Mouse (Mus musculus) small intestine, adult 2 months (tissue): ENCODE measurements around the gene Cenpt. TPM values are rescaled to one million over a fixed set of nuclear protein-coding genes. Genes with fewer than 3 reads are reported as not detected.
A peak's percentile ranks its signal among the peaks of the same experiment; 100 is the strongest.

Source experiments
- H3K27ac ChIP-seq: fragments of 200-500 bp; 2 replicates; pipeline ENCODE4 v1.5.1; 2012; ENCODE audit warnings: low read depth, low read length, control low read depth, inconsistent platforms; ENCODE audit not compliant: insufficient read depth
- H3K27me3 ChIP-seq: fragments of 200-500 bp; 2 replicates; pipeline ENCODE4 v1.6.1; 2012; ENCODE audit warnings: mild to moderate bottlenecking, moderate library complexity, low read length, inconsistent platforms; ENCODE audit not compliant: control insufficient read depth, insufficient read depth
- H3K36me3 ChIP-seq: fragments of 200-500 bp; 2 replicates; pipeline ENCODE4 v1.6.1; 2012; ENCODE audit warnings: mild to moderate bottlenecking, low read length, control low read depth, inconsistent platforms; ENCODE audit not compliant: control insufficient read depth, insufficient read depth
- H3K4me1 ChIP-seq: fragments of 200-500 bp; 2 replicates; pipeline ENCODE4 v1.6.1; 2012; ENCODE audit warnings: low read length, inconsistent platforms, mixed read lengths; ENCODE audit not compliant: control insufficient read depth, insufficient read depth, insufficient read length
- H3K4me3 ChIP-seq: fragments of 200-500 bp; 2 replicates; pipeline ENCODE4 v1.5.1; 2012; ENCODE audit warnings: low read depth, mild to moderate bottlenecking, control low read depth, inconsistent platforms, low read length, moderate library complexity
- CTCF ChIP-seq: fragments of 200-500 bp; IDR thresholded peaks from 2 replicates; pipeline ENCODE4 v1.5.1; 2012; ENCODE audit warnings: low read depth, mild to moderate bottlenecking, control low read depth, inconsistent platforms, low read length, moderate library complexity, mixed read lengths; ENCODE audit not compliant: insufficient replicate concordance, insufficient read length; ENCODE audit errors: extremely low read depth
- POLR2A ChIP-seq: fragments of 200-500 bp; IDR thresholded peaks from 2 replicates; pipeline ENCODE4 v1.6.1; 2012; ENCODE audit warnings: low read depth, mild to moderate bottlenecking, control low read depth, inconsistent platforms, low read length, moderate library complexity
- WGBS: fragments of 180-500 bp; shearing (Covaris S2); methylation state at CpG from one replicate; pipeline ENCODE4 v1.1.7; 2018; 5-methylcytosine and 5-hydroxymethylcytosine counted together
- polyA plus RNA-seq: library from polyadenylated mRNA; depleted of rRNA; stranded (reverse); fragments of >200 nt; gene quantifications from 2 replicates; pipeline ENCODE4 v1.2.3, GENCODE M21; 2012

Gene Cenpt
- polyA plus RNA-seq, 1 experiment = 9.7 TPM

GRCm38 (mm10) chr8:105859314-105859713 lies 6.2 kb upstream of the Cenpt start:
- 0 out of 2 replicates have a peak overlapping the region, but pooled peaks have one; percentile 90 for H3K27ac ChIP-seq
- no peak for TF ChIP-seq CTCF
- no peak for TF ChIP-seq POLR2A
- H3K4me3 ChIP-seq = no peak overlapping the region
- 65% methylated on average over 5 of the region's 5 CpGs for WGBS
- no peaks in the 10 kb centered on the region for H3K36me3 ChIP-seq
- no peaks in the 10 kb centered on the region for H3K27me3 ChIP-seq
- peaks cover 16% of the 10 kb centered on the region for H3K4me1 ChIP-seq

- TF ChIP-seq POLR2A = no peak
- no peak for TF ChIP-seq CTCF
- H3K36me3 ChIP-seq = no peaks in the 10 kb centered on the region
- H3K4me3 ChIP-seq = no peak overlapping the region
- 76% methylated on average over 5 of the region's 5 CpGs for WGBS
- peaks cover 16% of the 10 kb centered on the region for H3K4me1 ChIP-seq
- no peaks in the 10 kb centered on the region for H3K27me3 ChIP-seq
- no peak overlapping the region for H3K27ac ChIP-seq
Measured at GRCm38 (mm10) chr8:105858495-105858894, 5.4 kb upstream of the Cenpt start.

DNA sequence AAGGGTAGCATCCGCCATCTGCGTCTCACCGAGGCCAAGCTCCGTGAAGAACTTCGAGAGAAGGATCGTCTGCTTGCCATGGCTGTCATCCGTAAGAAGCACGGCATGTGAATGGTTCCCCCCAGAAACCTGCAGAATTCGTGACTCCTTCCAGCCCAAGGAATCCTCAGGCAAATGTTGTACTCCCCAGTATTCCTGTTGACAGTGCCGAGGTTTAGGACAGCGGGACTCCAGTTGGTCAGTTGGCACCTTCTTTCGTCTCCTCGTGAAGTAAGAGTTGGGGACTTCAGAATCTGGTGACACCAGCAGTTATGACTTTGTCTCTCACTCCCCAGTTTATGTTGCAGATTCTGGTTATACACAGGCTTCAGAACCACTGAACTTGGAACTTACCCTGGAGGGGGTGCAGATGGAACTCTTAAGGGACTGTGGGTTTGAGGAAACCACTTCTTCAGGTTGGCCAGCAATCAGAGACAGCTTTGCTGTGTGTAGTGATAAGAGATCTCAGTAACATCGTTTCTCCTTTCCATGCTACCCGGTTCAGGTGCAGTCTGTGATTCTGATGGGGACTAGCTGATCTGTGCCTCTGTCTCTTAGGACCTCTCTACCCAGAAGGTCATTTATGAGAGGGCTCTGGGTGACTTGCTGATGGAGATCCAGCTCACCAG lies 3.2 kb upstream of the Cenpt start:
- Histone ChIP-seq H3K4me3 (peak overlapping the region; percentile 78), H3K36me3 (no peaks in the 10 kb centered on the region), H3K27ac (no peak overlapping the region), H3K27me3 (no peaks in the 10 kb centered on the region), H3K4me1 (peaks cover 9% of the 10 kb centered on the region)
- 9% methylated on average over 15 of the region's 15 CpGs for WGBS
- TF ChIP-seq POLR2A (no peak), CTCF (no peak)

GRCm38 (mm10) chr8:105855248-105856167 lies 2.4 kb upstream of the Cenpt start:
- H3K4me3 ChIP-seq = peak overlapping the region; percentile 78
- H3K27me3 ChIP-seq = no peaks in the 10 kb centered on the region
- peak overlapping the region; percentile 42 for H3K27ac ChIP-seq
- under 1% methylated on average over 71 of the region's 71 CpGs for WGBS
- peaks cover 9% of the 10 kb centered on the region for H3K4me1 ChIP-seq
- TF ChIP-seq CTCF = no peak
- 0 out of 2 replicates have a peak, but pooled peaks have one; percentile 4 for TF ChIP-seq POLR2A
- no peaks in the 10 kb centered on the region for H3K36me3 ChIP-seq

DNA sequence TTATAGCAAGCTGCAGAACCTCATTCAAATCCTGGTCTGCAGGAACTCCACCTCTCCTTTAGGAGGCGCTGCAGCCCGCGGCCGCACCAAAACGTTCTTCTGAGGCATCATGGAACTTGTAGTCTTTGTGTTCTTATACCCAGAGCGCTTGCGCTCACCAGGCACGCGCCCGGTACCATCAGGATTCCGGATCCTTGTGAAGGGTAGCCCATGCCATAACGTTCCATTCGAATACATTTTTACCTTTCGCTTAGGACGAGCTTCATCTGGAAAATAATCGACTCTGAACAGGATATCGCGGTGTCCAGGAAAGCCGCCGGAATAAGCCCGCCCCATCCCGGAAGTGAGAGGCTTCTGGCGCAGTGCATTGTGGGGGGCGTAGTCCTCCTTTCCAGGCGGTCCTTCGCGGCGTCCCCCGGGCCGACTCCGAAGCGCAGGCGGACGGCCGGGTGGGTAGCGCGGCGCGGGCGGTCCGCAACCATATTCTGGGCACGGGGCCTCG lies 1.7 kb upstream of the Cenpt start, which contains the start of gene Thap11:
Thap11 (plus strand) TSS at position 418 of the 502 bp plus-strand sequence.
- TF ChIP-seq POLR2A (peak; percentile 46; the same call in 1 of the 2 replicates), CTCF (peak; percentile 95)
- H3K27ac ChIP-seq = peak within 1 kb of the TSS; percentile 50
- H3K36me3 ChIP-seq = no peaks in the 10 kb centered on the region
- H3K4me3 ChIP-seq = peak within 1 kb of the TSS; percentile 78
- under 1% methylated on average over 43 of the region's 43 CpGs for WGBS
- H3K4me1 ChIP-seq = peaks cover 9% of the 10 kb centered on the region
- no peaks in the 10 kb centered on the region for H3K27me3 ChIP-seq

DNA sequence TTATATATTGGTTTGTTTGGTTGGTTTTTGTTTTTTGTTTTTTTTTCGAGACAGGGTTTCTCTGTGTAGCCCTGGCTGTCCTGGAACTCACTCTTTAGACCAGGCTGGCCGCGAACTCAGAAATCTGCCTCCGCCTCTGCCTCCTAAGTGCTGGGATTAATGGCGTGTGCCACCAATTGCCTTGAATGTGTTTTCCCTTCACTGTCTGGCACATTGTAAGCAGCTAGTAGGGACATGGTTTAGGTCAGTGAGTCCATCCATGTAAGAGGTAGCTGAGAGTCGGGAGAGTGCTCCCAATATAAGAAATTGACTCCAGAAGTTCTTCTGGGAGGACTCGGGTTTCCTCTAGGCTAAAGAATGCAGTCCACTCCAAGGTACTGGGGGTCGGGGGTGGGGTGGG lies 1.2 kb upstream of the Cenpt start:
- Histone ChIP-seq H3K27ac (no peak overlapping the region), H3K27me3 (no peaks in the 10 kb centered on the region), H3K36me3 (no peaks in the 10 kb centered on the region), H3K4me3 (no peak overlapping the region), H3K4me1 (peaks cover 9% of the 10 kb centered on the region)
- WGBS = 26% methylated on average over 8 of the region's 8 CpGs
- no peak for TF ChIP-seq CTCF
- no peak for TF ChIP-seq POLR2A
